Mouse (Mus musculus) brain, embryonic 14.5 days (tissue): ENCODE measurements around the gene Fam83f. TPM values are rescaled to one million over a fixed set of nuclear protein-coding genes. Genes with fewer than 3 reads are reported as not detected.
A peak's percentile ranks its signal among the peaks of the same experiment; 100 is the strongest.
"Not testable (repeated sequence)": the region's sequence is repeated elsewhere in the genome, so short reads cannot be mapped to it uniquely, and the experiment has no call there.

Experiments
- DNase-seq: peaks from one replicate; pipeline ENCODE4 v3.0.0-alpha.2; 2011; ENCODE audit warnings: low read depth
- CTCF ChIP-seq: fragments of 200-500 bp; IDR thresholded peaks from 2 replicates; pipeline ENCODE4 v1.5.1; 2012; ENCODE audit warnings: inconsistent platforms, mild to moderate bottlenecking, moderate library complexity, borderline replicate concordance; ENCODE audit not compliant: insufficient read depth, insufficient read length; ENCODE audit errors: extremely low read depth
- POLR2A ChIP-seq: fragments of 200-500 bp; IDR thresholded peaks from 2 replicates; pipeline ENCODE4 v1.6.1; 2012; ENCODE audit warnings: mild to moderate bottlenecking, inconsistent platforms, borderline replicate concordance; ENCODE audit not compliant: poor library complexity, insufficient read depth, insufficient read length, severe bottlenecking; ENCODE audit errors: extremely low read depth
- polyA plus RNA-seq: library from polyadenylated mRNA; depleted of rRNA; stranded (reverse); fragments of >200 nt; gene quantifications from 2 replicates; pipeline ENCODE4 v1.2.3, GENCODE M21; 2012

The Fam83f gene
- polyA plus RNA-seq, 1 experiment: 0.36 TPM

GRCm38 (mm10) chr15:80716631-80717135 lies 45.0 kb downstream of the Fam83f start:
- TF ChIP-seq POLR2A: no peak
- no peak for TF ChIP-seq CTCF
- no peak for DNase-seq

DNA sequence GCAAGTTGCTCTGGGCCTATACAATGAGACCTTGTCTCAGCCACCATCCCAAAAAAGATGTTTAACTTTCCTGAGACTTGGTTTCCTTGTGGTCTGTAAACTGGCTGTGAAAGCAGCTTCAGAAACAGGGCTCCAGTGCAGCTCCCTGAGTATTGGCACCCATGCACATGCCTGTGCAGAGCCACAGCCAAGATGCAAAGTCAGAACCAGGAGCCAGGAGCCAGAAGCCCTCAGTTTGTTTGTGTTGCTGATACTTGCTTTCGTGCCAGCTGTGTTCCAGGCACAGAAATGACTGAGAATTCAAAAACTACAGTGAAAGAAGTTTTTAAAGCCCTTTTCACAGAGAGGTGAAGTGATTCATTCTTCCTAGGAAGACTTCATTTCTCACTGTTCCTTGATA lies 45.8 kb downstream of the Fam83f start:
- peak; percentile 32 for DNase-seq
- TF ChIP-seq CTCF (no peak), POLR2A (no peak)

DNA sequence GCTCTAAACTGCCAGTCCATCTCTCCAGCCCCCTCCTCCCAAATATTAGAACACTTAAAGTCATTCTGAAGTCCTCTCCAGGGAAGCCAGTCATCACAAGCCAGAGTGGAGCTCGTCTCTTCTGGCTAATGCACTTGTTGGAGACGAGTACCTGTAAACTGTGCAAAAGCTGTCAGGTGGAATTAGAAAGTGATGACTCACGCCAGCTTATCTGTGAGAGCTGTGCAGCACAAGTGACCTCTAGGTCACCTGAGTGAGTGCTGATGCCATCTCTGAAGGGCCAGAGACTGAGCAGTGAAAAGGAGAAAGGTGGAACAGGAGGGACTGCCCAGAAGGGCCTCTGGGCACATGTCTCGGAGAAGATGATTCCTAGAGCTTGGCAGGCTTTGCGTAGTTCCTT lies 48.6 kb downstream of the Fam83f start:
- no peak for DNase-seq

GRCm38 (mm10) chr15:80721861-80722260 lies 50.2 kb downstream of the Fam83f start:
- DNase-seq: no peak
- TF ChIP-seq POLR2A: no peak
- TF ChIP-seq CTCF: no peak

More for the DNA sequence above, 48.6 kb downstream of the Fam83f start:
- TF ChIP-seq POLR2A (no peak), CTCF (no peak)

DNA sequence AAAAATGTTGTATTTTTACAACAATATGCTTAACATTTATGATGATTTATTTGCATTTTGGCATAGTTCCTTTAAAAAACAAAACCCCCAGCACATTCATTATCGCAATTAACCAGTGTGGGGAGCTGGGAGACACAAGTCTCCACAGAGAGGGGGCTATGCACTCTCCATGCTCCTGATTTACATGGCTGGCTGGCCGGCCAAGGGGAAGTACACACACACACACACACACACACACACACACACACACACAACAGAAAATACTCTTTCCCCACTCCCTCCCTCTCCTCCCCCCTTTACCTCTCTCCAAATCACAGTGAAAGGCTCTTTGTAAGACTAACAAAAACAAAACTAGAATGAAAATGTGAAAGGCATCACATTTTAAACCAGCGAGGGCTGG lies 50.7 kb downstream of the Fam83f start:
- TF ChIP-seq POLR2A: no peak
- TF ChIP-seq CTCF: no peak
- DNase-seq: peak; percentile 67

GRCm38 (mm10) chr15:80729477-80729876 lies 57.8 kb downstream of the Fam83f start:
- no peak for DNase-seq
- TF ChIP-seq POLR2A (no peak), CTCF (no peak)

DNA sequence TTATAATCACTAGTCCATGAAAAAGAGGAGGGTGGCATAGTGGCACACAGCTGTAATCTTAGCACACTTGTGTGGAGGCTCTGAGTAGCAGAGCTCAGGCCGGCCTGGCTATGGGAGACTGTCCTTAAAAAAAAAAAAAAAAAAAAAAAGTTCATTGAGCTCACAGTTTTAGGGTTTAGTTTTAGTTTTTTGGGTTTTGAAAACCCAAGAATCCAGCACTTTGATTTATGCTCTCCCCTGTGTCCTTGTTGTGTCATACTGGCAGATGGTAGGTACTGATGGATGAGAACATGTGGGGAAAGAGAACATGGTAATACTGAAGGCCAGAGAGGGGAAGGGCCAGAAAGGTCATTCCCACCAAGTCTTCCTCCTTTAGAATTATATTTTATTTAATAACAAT lies 59.4 kb downstream of the Fam83f start:
- no peak for DNase-seq
- TF ChIP-seq POLR2A: no peak
- no peak for TF ChIP-seq CTCF

- TF ChIP-seq POLR2A (no peak), CTCF (no peak)
- no peak for DNase-seq
Observed at GRCm38 (mm10) chr15:80731511-80731910, 59.9 kb downstream of the Fam83f start.

DNA sequence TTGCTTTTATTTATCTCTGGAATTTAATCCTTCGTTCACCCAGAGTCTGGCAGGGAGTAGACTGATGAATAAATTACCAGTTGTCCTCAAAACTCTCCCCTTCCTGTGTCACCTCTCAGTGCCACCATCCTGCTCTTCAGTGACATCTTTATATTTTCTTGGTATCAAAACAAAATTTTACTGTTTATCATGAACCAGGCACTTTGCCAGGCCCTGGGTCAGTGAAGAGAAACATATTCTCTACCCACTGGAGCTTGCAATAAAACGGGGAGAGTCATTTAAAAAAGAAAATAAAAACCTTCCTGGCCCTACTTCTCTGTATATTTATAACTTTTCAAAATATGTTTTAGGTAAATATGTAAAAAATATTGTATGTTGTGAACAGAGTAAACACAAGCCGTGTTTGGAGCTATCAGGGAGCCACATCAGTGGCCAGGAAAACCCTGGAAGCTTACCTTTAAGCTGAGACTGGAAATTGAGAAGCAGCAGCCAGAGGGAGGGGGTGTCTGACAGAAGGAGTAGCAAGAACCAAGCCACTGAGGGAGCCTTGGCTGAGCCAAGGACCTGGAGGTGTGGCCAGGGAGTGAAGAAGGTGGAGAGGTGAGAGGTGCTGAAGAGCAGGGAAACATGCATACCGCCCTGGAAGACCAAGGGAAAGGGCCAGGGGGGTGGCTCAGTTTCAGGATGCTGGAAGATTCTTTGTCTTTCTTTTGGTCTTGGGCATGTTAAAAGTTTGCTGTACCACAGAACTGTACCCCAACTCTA lies 60.8 kb downstream of the Fam83f start:
- TF ChIP-seq POLR2A (no peak), CTCF (no peak)
- DNase-seq: no peak

- DNase-seq: no peak
- TF ChIP-seq CTCF: no peak
- no peak for TF ChIP-seq POLR2A
Observed at GRCm38 (mm10) chr15:80735300-80735699, 63.7 kb downstream of the Fam83f start.

GRCm38 (mm10) chr15:80735708-80736107 lies 64.1 kb downstream of the Fam83f start:
- DNase-seq: not testable (repeated sequence)

- TF ChIP-seq CTCF: no peak
- no peak for TF ChIP-seq POLR2A
- DNase-seq: no peak
Observed at GRCm38 (mm10) chr15:80736553-80736952, 64.9 kb downstream of the Fam83f start.

GRCm38 (mm10) chr15:80738244-80738643 lies 66.6 kb downstream of the Fam83f start:
- no peak for TF ChIP-seq POLR2A

DNA sequence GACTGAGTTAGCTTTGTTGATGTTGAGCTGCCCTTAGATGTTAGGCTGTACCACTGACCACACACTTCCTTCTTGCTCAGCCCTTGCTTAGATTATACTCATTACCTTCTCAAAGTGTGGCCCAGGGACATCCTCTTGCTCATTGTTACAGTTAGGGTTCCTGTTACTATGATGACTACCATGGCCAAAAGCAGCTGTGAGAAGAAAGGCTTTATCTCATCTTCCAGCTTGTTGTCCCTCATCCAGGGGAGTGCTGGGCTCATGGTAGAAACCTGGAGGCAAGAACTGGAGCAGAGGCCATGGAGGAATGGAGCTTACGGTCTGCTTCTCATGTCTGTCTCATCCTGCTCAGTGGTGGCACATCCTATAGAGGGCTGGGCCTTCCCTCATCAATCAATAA lies 68.3 kb downstream of the Fam83f start:
- no peak for DNase-seq
- TF ChIP-seq CTCF (no peak), POLR2A (no peak)

More at GRCm38 (mm10) chr15:80738244-80738643, 66.6 kb downstream of the Fam83f start:
- DNase-seq: no peak
